Mouse (Mus musculus) heart, embryonic 13.5 days (tissue): ENCODE results near the gene BC005561. TPM values are rescaled to one million over a fixed set of nuclear protein-coding genes. Genes with fewer than 3 reads are reported as not detected.
"Not testable (repeated sequence)": the region's sequence is repeated elsewhere in the genome, so short reads cannot be mapped to it uniquely, and the experiment has no call there.

Experiments used
- ATAC-seq: fragments of 200-750 bp; cut with Nextera tagmentation; 2 replicates; pipeline ENCODE4 v1.8.0; 2017; ENCODE audit warnings: moderate TSS enrichment; ENCODE audit not compliant: insufficient number of reproducible peaks, low FRiP score, low TSS enrichment; ENCODE audit errors: extremely low read depth
- H3K27ac ChIP-seq: fragments of 300-500 bp; sonication (generic); replicated peaks from 2 replicates; pipeline ENCODE4 v1.5.1; 2015; ENCODE audit warnings: moderate library complexity, mild to moderate bottlenecking, inconsistent platforms
- H3K27me3 ChIP-seq: fragments of 300-500 bp; sonication (generic); replicated peaks from 2 replicates; pipeline ENCODE4 v1.6.1; 2015; ENCODE audit warnings: mild to moderate bottlenecking, inconsistent platforms
- H3K36me3 ChIP-seq: fragments of 300-500 bp; sonication (generic); 2 replicates; pipeline ENCODE4 v1.6.1; 2015; ENCODE audit warnings: mild to moderate bottlenecking, inconsistent platforms
- H3K4me1 ChIP-seq: fragments of 300-500 bp; sonication (generic); 2 replicates; pipeline ENCODE4 v1.6.1; 2015; ENCODE audit warnings: inconsistent platforms
- H3K4me2 ChIP-seq: fragments of 300-500 bp; sonication (generic); 2 replicates; pipeline ENCODE4 v1.6.1; 2015; ENCODE audit warnings: inconsistent platforms, mild to moderate bottlenecking, moderate library complexity
- H3K4me3 ChIP-seq: fragments of 300-500 bp; sonication (generic); 2 replicates; pipeline ENCODE4 v1.5.1; 2015; ENCODE audit warnings: moderate library complexity, mild to moderate bottlenecking, inconsistent platforms
- H3K9ac ChIP-seq: fragments of 300-500 bp; sonication (generic); 2 replicates; pipeline ENCODE4 v1.6.1; 2015; ENCODE audit warnings: inconsistent platforms, mild to moderate bottlenecking, moderate library complexity
- H3K9me3 ChIP-seq: fragments of 300-500 bp; sonication (generic); 2 replicates; pipeline ENCODE4 v1.6.1; 2016; ENCODE audit warnings: inconsistent platforms
- WGBS: fragments of 180-500 bp; shearing (Covaris S2); methylation state at CpG from one replicate; pipeline ENCODE4 v1.1.7; 2015; ENCODE audit warnings: mixed read lengths; 5-methylcytosine and 5-hydroxymethylcytosine counted together
- polyA plus RNA-seq: library from polyadenylated mRNA; unstranded; fragments of >200 nt; fragmentation: Nextera tagmentation; extraction: Ambion mirVana; gene quantifications from 2 replicates; pipeline ENCODE4 v1.2.1, GENCODE M21; 2015

BC005561 gene
- polyA plus RNA-seq, 1 experiment from 2014 or later: 6.5 TPM

DNA sequence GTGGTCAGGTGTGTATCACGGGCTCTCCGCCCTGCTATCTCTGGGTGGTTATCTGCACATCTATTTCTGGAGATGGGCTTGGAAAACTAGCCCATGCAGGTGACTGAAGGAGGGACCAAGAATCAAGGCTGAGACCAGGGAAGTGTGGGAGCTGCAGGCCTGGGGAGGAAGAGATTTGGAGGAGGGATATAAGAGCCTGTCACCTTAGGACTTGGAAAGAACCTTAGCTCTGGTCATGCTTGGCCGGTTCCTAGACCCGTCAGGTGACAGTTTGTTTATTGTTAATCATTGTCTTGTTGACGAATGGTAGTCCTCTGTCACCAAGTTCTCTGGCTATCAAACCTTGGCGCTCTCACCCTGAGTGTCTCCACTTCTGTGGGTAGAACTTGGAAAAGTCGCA, 27.8 kb upstream of the BC005561 start:
- ATAC-seq: no peak
- Histone ChIP-seq H3K4me1 (no peaks in the 10 kb centered on the region), H3K27ac (no peak overlapping the region), H3K4me3 (no peak overlapping the region), H3K9me3 (no peaks in the 10 kb centered on the region), H3K36me3 (peaks cover 79% of the 10 kb centered on the region), H3K9ac (no peak overlapping the region), H3K27me3 (no peaks in the 10 kb centered on the region), H3K4me2 (no peak overlapping the region)
- WGBS: 84% methylated on average over 7 of the region's 7 CpGs

- Histone ChIP-seq H3K27ac (no peak overlapping the region), H3K4me1 (no peaks in the 10 kb centered on the region), H3K36me3 (peaks cover 91% of the 10 kb centered on the region), H3K4me2 (no peak overlapping the region), H3K4me3 (no peak overlapping the region), H3K9ac (no peak overlapping the region), H3K27me3 (no peaks in the 10 kb centered on the region), H3K9me3 (no peaks in the 10 kb centered on the region)
- WGBS: 64% methylated on average over 8 of the region's 8 CpGs
- no peak for ATAC-seq
These were observed 25.3 kb upstream of the BC005561 start for GRCm38 (mm10) chr5:104482856-104483255.

- peaks cover 96% of the 10 kb centered on the region for H3K36me3 ChIP-seq
- no peaks in the 10 kb centered on the region for H3K9me3 ChIP-seq
- H3K27ac ChIP-seq: no peak overlapping the region
- ATAC-seq: no peak
- H3K4me2 ChIP-seq: no peak overlapping the region
- no peak overlapping the region for H3K9ac ChIP-seq
- no peaks in the 10 kb centered on the region for H3K27me3 ChIP-seq
- 41% methylated on average over 5 of the region's 5 CpGs for WGBS
- peaks cover 5% of the 10 kb centered on the region for H3K4me1 ChIP-seq
- H3K4me3 ChIP-seq: no peak overlapping the region
These were observed 16.6 kb upstream of the BC005561 start for GRCm38 (mm10) chr5:104491561-104491960.

DNA sequence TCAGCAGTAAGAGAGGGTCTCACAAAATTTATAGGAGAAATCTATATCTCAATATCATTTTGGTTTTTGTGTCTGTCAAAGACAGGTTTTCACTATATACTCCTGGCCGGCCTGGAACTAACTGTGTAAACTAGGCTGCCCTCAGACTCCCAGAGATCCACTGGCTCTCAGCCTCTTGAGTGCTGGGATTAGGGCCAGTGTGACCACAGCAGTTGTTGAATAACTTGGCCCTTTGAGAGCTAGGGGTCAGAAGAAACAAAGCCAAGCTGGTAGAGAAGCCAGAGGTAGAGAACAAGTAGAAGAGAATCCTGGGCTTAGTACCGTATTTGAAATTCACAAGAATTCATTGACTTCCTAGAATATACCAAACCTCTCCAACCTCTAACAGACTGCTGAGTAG, 3.3 kb upstream of the BC005561 start:
- ATAC-seq: no peak
- H3K27ac ChIP-seq: no peak overlapping the region
- no peaks in the 10 kb centered on the region for H3K9me3 ChIP-seq
- peaks cover 11% of the 10 kb centered on the region for H3K4me1 ChIP-seq
- WGBS: 86% methylated on average over 2 of the region's 2 CpGs
- H3K4me2 ChIP-seq: no peak overlapping the region
- H3K9ac ChIP-seq: no peak overlapping the region
- no peak overlapping the region for H3K4me3 ChIP-seq
- peaks cover 54% of the 10 kb centered on the region for H3K36me3 ChIP-seq
- H3K27me3 ChIP-seq: no peaks in the 10 kb centered on the region

DNA sequence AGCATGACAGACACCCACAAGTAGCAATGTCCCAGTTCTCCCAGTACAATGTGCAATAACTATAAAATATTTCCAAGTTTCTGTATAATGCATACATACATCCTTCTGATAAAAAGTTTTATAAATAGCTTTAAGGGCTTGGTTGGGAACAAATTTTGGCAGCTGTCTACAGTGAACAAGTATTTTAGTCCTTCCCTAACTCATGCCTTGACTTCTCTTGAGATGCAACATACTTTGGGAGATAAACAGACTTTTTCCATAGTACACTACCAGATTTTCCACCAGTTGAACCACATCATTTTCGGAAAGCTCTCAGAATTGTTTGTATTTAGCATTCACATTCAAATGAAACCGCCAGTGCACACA, 340 bp upstream of the BC005561 start:
- no peak for ATAC-seq
- Histone ChIP-seq H3K9ac (peak overlapping the region; percentile 47; the same call in 1 of the 2 replicates), H3K9me3 (no peaks in the 10 kb centered on the region), H3K4me2 (peak overlapping the region; percentile 78), H3K27me3 (no peaks in the 10 kb centered on the region), H3K27ac (peak overlapping the region; percentile 52; the same call in 1 of the 2 replicates), H3K4me1 (peaks cover 11% of the 10 kb centered on the region), H3K4me3 (peak overlapping the region; percentile 91), H3K36me3 (peaks cover 33% of the 10 kb centered on the region)
- 2% methylated on average over 2 of the region's 2 CpGs for WGBS

- H3K27ac ChIP-seq: no peak overlapping the region
- no peak overlapping the region for H3K4me3 ChIP-seq
These were observed 3.1 kb downstream of the BC005561 start for GRCm38 (mm10) chr5:104511211-104511610.

DNA sequence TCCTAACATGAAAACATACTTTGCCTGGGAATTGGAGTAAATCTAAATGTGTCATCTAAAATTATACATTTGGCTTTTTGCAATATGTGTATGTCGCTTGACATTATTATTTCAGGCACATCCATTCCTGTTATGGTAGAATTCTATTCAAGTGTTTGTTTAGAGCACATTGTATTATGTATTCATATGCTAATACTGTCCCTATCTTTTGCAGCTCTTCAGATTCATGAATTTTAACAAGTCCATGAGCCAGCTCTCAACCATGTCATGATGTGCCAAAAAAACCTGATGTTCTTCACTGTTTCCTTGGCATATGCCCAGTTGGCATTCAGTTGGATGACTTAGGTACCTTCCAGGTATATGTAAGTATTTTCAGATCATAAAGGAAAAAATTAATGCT, 30.5 kb downstream of the BC005561 start:
- Histone ChIP-seq H3K4me3 (no peak overlapping the region), H3K9ac (no peak overlapping the region), H3K9me3 (no peaks in the 10 kb centered on the region), H3K27me3 (no peaks in the 10 kb centered on the region), H3K36me3 (peaks cover 77% of the 10 kb centered on the region), H3K4me2 (no peak overlapping the region), H3K4me1 (no peaks in the 10 kb centered on the region), H3K27ac (no peak overlapping the region)
- no peak for ATAC-seq
- WGBS: 95% methylated on average over 1 of the region's 1 CpGs

More at GRCm38 (mm10) chr5:104511211-104511610, 3.1 kb downstream of the BC005561 start:
- Histone ChIP-seq H3K9me3 (no peaks in the 10 kb centered on the region), H3K9ac (no peak overlapping the region), H3K27me3 (no peaks in the 10 kb centered on the region), H3K4me2 (no peak overlapping the region), H3K36me3 (peaks cover 26% of the 10 kb centered on the region), H3K4me1 (peaks cover 11% of the 10 kb centered on the region)
- no peak for ATAC-seq
- 92% methylated on average over 3 of the region's 3 CpGs for WGBS

DNA sequence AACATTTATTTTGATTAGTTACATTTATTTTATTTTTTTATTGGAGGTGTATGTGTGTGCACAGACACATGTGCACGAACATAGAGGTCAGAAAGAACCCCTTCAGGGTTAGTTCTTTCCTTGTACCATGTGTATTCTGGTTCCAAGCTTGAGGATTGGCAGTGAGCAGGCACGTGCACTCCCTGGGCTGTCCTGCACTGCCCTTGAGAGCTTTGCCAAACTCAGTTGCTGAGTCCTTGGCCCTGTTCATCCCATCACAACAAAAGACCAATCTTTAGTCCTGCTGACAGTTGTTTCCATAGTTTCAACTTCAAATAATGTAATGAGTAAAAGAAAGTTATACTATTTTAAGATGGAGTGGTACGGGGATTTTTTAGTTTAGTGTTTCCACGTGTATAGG, 31.2 kb downstream of the BC005561 start:
- H3K9me3 ChIP-seq: no peaks in the 10 kb centered on the region
- H3K4me1 ChIP-seq: no peaks in the 10 kb centered on the region
- WGBS: 87% methylated on average over 4 of the region's 4 CpGs
- H3K36me3 ChIP-seq: peaks cover 84% of the 10 kb centered on the region
- no peak overlapping the region for H3K4me3 ChIP-seq
- no peak overlapping the region for H3K4me2 ChIP-seq
- no peak overlapping the region for H3K9ac ChIP-seq
- no peak overlapping the region for H3K27ac ChIP-seq
- no peaks in the 10 kb centered on the region for H3K27me3 ChIP-seq
- no peak for ATAC-seq

GRCm38 (mm10) chr5:104568079-104568478, 59.9 kb downstream of the BC005561 start:
- H3K9me3 ChIP-seq, H3K4me1 ChIP-seq, H3K4me2 ChIP-seq, ATAC-seq, H3K27me3 ChIP-seq, H3K36me3 ChIP-seq, H3K4me3 ChIP-seq, H3K9ac ChIP-seq, H3K27ac ChIP-seq: not testable (repeated sequence)
- WGBS: 41% methylated on average over 1 of the region's 1 CpGs

DNA sequence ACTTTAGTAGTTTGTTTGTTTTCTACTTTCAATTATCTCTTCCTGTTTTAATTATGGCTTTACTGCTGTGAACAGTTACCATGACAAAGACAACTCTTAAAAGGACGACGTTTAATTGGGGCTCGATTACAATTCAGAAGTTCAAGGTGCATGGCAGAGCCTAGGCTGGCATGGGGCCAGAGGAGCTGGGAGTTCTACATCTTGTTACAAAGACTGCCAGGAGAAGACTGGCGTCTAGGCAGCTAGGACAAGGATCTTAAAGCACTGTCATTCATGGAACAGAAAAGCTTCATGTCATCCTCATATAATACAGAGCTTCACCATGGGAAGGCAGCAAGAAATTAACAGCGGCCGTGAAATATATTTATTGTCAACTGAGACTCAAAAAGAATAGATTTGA, 62.6 kb downstream of the BC005561 start:
- no peak for ATAC-seq
- WGBS: 45% methylated on average over 6 of the region's 6 CpGs
- Histone ChIP-seq H3K4me1 (peaks cover 7% of the 10 kb centered on the region), H3K36me3 (peaks cover 22% of the 10 kb centered on the region), H3K4me3 (peak overlapping the region; percentile 77), H3K9ac (peak overlapping the region; percentile 68; the same call in 1 of the 2 replicates), H3K4me2 (peak overlapping the region; percentile 75), H3K27ac (peak overlapping the region; percentile 89; the same call in 1 of the 2 replicates), H3K27me3 (no peaks in the 10 kb centered on the region; the same call in 1 of the 2 replicates), H3K9me3 (peaks cover 11% of the 10 kb centered on the region; the same call in 1 of the 2 replicates)

- H3K9me3 ChIP-seq: peaks cover 11% of the 10 kb centered on the region; the same call in 1 of the 2 replicates
- under 1% methylated on average over 18 of the region's 19 CpGs for WGBS
- peak; percentile 98 for ATAC-seq
- peak overlapping the region; percentile 75 for H3K4me2 ChIP-seq
- not testable (repeated sequence) for H3K27me3 ChIP-seq, H3K4me1 ChIP-seq
- peak overlapping the region; percentile 77 for H3K4me3 ChIP-seq
- peaks cover 24% of the 10 kb centered on the region for H3K36me3 ChIP-seq
- peak overlapping the region; percentile 92 for H3K9ac ChIP-seq
- peak overlapping the region; percentile 89 for H3K27ac ChIP-seq
These were observed 63.2 kb downstream of the BC005561 start for GRCm38 (mm10) chr5:104571282-104571921.
